Mouse (Mus musculus) natural killer cell, adult 2 months (primary cell): ENCODE measurements around the gene Tdp1.

ENCODE experiments used
- DNase-seq, 2 experiments: peaks; one replicate each; pipeline ENCODE4 v3.0.0; 2022; ENCODE audit warnings: low spot score in 2 of 2

The Tdp1 gene

DNA sequence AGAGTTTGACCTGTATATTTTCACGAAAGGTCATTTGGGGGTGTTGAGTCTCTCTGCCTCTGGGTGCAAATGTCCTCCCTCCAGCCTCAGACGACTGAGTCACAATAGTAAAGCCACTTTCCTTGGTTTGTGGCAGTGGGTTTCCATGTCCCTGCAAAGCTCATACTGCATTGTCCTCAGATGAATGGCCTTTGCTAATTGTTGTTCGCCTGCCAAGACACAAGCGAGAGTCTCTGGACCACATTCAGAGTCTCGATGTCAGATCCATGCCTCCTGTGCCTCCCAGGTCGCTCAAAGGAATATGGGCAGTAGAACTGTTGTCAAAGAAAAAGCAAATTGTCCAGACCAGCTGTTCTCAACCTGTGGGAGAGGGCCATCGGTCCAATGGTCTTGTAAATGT is 116.1 kb downstream of the Tdp1 start:
- DNase-seq = no peak

DNA sequence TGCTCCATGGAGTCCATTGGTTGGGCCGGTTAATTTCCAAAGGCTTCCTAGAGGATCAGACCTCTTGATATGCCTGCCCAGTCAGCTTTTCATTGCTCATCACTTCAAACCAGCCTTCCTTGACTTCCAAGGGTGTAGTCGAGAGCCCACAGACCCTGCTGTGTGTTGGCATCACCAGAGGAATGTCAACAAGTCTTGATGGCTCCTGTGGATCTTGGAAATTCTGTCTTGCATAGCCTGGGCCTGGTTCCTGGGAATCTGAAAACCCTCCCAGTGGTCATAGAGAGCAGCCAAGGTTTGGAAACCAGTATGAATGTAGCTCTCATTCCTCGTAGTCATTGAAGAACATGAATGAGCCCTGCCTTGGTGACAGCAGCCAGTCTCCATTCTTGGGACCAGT is 116.9 kb downstream of the Tdp1 start:
- no peak for DNase-seq

DNA sequence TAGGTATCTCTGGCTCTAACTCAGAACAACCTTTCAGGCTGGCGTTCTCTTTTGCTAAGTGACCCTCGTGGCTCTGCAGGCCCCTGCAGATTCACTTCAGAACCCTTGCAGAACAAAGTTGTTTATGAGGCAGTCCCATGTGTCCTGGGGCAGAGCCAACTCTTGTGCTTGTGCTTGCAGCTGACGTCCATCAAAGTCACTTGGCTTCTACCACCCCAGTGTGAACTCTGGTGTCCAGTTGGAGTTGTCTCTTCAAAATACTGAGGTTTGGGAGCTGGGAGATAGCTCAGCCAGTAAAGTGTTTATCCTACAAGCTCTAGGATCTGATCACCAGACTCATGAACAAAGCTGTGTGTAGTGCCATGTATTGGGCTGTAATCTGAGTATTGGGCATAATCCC is 117.6 kb downstream of the Tdp1 start:
- DNase-seq = no peak

DNA sequence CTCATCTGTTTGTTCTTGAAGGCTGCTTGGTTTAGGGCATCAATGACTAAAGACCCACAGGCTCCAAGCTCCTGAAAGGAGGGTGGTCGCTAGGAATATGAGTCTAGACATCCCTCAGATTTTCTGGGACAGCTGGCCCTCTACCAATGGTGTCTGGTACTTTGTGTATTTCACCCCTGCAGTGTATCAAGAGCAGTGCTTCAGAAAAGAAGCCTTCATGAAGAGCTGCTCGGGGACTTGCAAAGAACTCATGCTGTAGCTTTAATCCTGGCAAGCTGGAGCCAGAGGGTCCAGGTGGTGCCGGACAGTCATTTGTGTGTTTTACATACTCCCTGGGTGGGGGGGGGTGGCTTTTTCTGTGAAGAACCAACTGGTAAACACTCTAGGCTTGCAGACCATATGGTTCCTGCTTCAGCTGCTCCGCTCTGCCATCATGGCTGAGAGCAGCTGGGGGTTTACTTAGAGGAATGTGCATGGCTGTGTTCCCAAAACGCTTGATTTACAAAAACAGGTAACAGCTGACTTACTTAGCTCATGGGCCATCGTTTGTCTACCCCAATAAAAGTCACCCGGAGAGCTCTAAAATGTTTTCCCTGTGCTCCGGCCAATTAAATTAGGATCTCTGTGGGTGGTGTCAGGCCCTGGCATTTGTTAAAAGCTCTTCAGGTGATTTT is 118.7 kb downstream of the Tdp1 start:
- no peak for DNase-seq
